Mouse (Mus musculus) liver, embryonic 14.5 days (tissue): ENCODE data around the gene Otub2. TPM values are rescaled to one million over a fixed set of nuclear protein-coding genes. Genes with fewer than 3 reads are reported as not detected.

Source experiments
- ATAC-seq: fragments of 200-750 bp; cut with Nextera tagmentation; 2 replicates; pipeline ENCODE4 v1.8.0; 2017; ENCODE audit warnings: moderate number of reproducible peaks, mild to moderate bottlenecking, moderate library complexity; ENCODE audit not compliant: insufficient read depth
- DNase-seq, 3 experiments: peaks; one replicate each; pipeline ENCODE4 v3.0.0-alpha.2; 2012 to 2013; ENCODE audit warnings: low read depth in 3 of 3, low spot score in 3 of 3
- H3K27ac ChIP-seq: fragments of 300-500 bp; sonication (generic); 2 replicates; pipeline ENCODE4 v1.5.1; 2014; ENCODE audit warnings: moderate library complexity, mild to moderate bottlenecking, control low read depth, inconsistent platforms
- H3K27me3 ChIP-seq: fragments of 300-500 bp; sonication (generic); 2 replicates; pipeline ENCODE4 v1.6.1; 2014; ENCODE audit warnings: mild to moderate bottlenecking, low read length, moderate library complexity; ENCODE audit not compliant: control insufficient read depth, insufficient read depth
- H3K36me3 ChIP-seq: fragments of 300-500 bp; sonication (generic); replicated peaks from 2 replicates; pipeline ENCODE4 v1.6.1; 2014; ENCODE audit warnings: low read depth; ENCODE audit not compliant: control insufficient read depth, insufficient read depth
- H3K4me1 ChIP-seq, 2 experiments: fragments of 200-500 bp in 1 of 2; fragments of 300-500 bp in 1 of 2; sonication (generic) in 1 of 2; replicated peaks; 2 replicates each; pipeline ENCODE4 v1.6.1; 2012 to 2014; ENCODE audit warnings: antibody characterized with exemption in 1 of 2, inconsistent platforms in 1 of 2, low read length in 1 of 2; ENCODE audit not compliant: control insufficient read depth in 2 of 2, insufficient read depth in 2 of 2
- H3K4me2 ChIP-seq: fragments of 300-500 bp; sonication (generic); 2 replicates; pipeline ENCODE4 v1.6.1; 2014; ENCODE audit warnings: low read depth, mild to moderate bottlenecking, control low read depth, moderate library complexity
- H3K4me3 ChIP-seq, 2 experiments: fragments of 200-500 bp in 1 of 2; fragments of 300-500 bp in 1 of 2; sonication (generic) in 1 of 2; 2 replicates each; pipeline ENCODE4 v1.5.1; 2012 to 2014; ENCODE audit warnings: low read depth in 2 of 2, low read length in 2 of 2, mild to moderate bottlenecking in 2 of 2, control low read depth in 1 of 2, inconsistent platforms in 1 of 2, moderate library complexity in 1 of 2; ENCODE audit not compliant: insufficient read depth in 1 of 2
- H3K9ac ChIP-seq: fragments of 300-500 bp; sonication (generic); replicated peaks from 2 replicates; pipeline ENCODE4 v1.6.1; 2014; ENCODE audit warnings: mild to moderate bottlenecking, control low read depth, moderate library complexity
- H3K9me3 ChIP-seq: fragments of 300-500 bp; sonication (generic); 2 replicates; pipeline ENCODE4 v1.6.1; 2016; ENCODE audit warnings: low read length, mixed read lengths; ENCODE audit not compliant: control insufficient read depth
- CTCF ChIP-seq: IDR thresholded peaks from 2 replicates; pipeline ENCODE4 v1.5.1; 2016; ENCODE audit warnings: antibody characterized with exemption, low read depth, control low read depth
- EP300 ChIP-seq: IDR thresholded peaks from 2 replicates; pipeline ENCODE4 v1.6.1; 2016; ENCODE audit warnings: antibody characterized with exemption, low read depth
- WGBS: fragments of 180-500 bp; shearing (Covaris S2); extraction: QIAGEN DNeasy Blood & Tissue Kit; methylation state at CpG from one replicate; pipeline ENCODE4 v1.1.7; 2014; ENCODE audit not compliant: insufficient replicate concordance; 5-methylcytosine and 5-hydroxymethylcytosine counted together
- polyA plus RNA-seq, 2 experiments: library from polyadenylated mRNA; depleted of rRNA in 1 of 2; stranded (reverse) in 1 of 2; unstranded in 1 of 2; fragments of >200 nt; fragmentation: Nextera tagmentation in 1 of 2; extraction: Ambion mirVana in 1 of 2; gene quantifications; 2 replicates each; pipeline versions ENCODE4 v1.2.1 to v1.2.3; 2012 to 2014

Gene Otub2
- polyA plus RNA-seq, 2 experiments, result 13.3 to 20.0 TPM

GRCm38 (mm10) chr12:103445060-103445459 is 56.6 kb downstream of the Otub2 start:
- no peak overlapping the region for H3K4me3 ChIP-seq
- 59% methylated on average over 3 of the region's 3 CpGs for WGBS
- no peak overlapping the region for H3K4me2 ChIP-seq
- H3K4me1 ChIP-seq, result no peaks in the 10 kb centered on the region
- TF ChIP-seq EP300 (no peak), CTCF (no peak)
- no peak for DNase-seq
- ATAC-seq, result no peak
- no peak overlapping the region for H3K27ac ChIP-seq
- no peaks in the 10 kb centered on the region for H3K27me3 ChIP-seq
- no peaks in the 10 kb centered on the region for H3K9me3 ChIP-seq
- H3K36me3 ChIP-seq, result no peaks in the 10 kb centered on the region
- no peak overlapping the region for H3K9ac ChIP-seq

GRCm38 (mm10) chr12:103453361-103453760 is 64.9 kb downstream of the Otub2 start:
- Histone ChIP-seq H3K4me2 (no peak overlapping the region), H3K36me3 (no peaks in the 10 kb centered on the region), H3K4me1 (no peaks in the 10 kb centered on the region), H3K4me3 (no peak overlapping the region), H3K27me3 (no peaks in the 10 kb centered on the region), H3K9me3 (no peaks in the 10 kb centered on the region), H3K27ac (no peak overlapping the region), H3K9ac (no peak overlapping the region)
- no peak for DNase-seq
- no peak for TF ChIP-seq CTCF
- TF ChIP-seq EP300, result no peak
- ATAC-seq, result no peak

Other genes starting within 250 kb of the Otub2 start
- not detected in 2 replicates for gene Prima1, start 146.5 kb upstream of the Otub2 start, polyA plus RNA-seq (2012; rRNA removed)
- not detected in 2 replicates for gene Prima1, start 146.5 kb upstream of the Otub2 start, polyA plus RNA-seq (2014; fragmentation: Nextera tagmentation; extraction: Ambion mirVana)
- 0.09 TPM in 1 of 2 replicates, not detected in the other for gene Fam181a, start 77.7 kb upstream of the Otub2 start, polyA plus RNA-seq (2012; rRNA removed)
- not detected in 2 replicates for gene Fam181a, start 77.7 kb upstream of the Otub2 start, polyA plus RNA-seq (2014; fragmentation: Nextera tagmentation; extraction: Ambion mirVana)
- gene Asb2, start 32.7 kb upstream of the Otub2 start, polyA plus RNA-seq (2012; rRNA removed), result 3.6 TPM in 2 replicates
- 2.1 and 2.5 TPM in 2 replicates for gene Asb2, start 32.7 kb upstream of the Otub2 start, polyA plus RNA-seq (2014; fragmentation: Nextera tagmentation; extraction: Ambion mirVana)
- gene 9330161L09Rik, start 19.1 kb downstream of the Otub2 start, polyA plus RNA-seq (2012; rRNA removed), result 0.10 and 0.15 TPM in 2 replicates
- gene 9330161L09Rik, start 19.1 kb downstream of the Otub2 start, polyA plus RNA-seq (2014; fragmentation: Nextera tagmentation; extraction: Ambion mirVana), result 0.10 TPM in 1 of 2 replicates, not detected in the other
- 17.4 and 25.0 TPM in 2 replicates for gene Ddx24, start 37.1 kb downstream of the Otub2 start, polyA plus RNA-seq (2012; rRNA removed)
- 38.3 and 44.1 TPM in 2 replicates for gene Ddx24, start 37.1 kb downstream of the Otub2 start, polyA plus RNA-seq (2014; fragmentation: Nextera tagmentation; extraction: Ambion mirVana)
- gene Ifi27, start 45.5 kb downstream of the Otub2 start, polyA plus RNA-seq (2012; rRNA removed), result 9.3 and 12.2 TPM in 2 replicates
- gene Ifi27, start 45.5 kb downstream of the Otub2 start, polyA plus RNA-seq (2014; fragmentation: Nextera tagmentation; extraction: Ambion mirVana), result 12.8 and 18.6 TPM in 2 replicates
- 5.2 and 7.6 TPM in 2 replicates for gene Ifi27l2a, start 55.0 kb downstream of the Otub2 start, polyA plus RNA-seq (2012; rRNA removed)
- 8.3 and 10.8 TPM in 2 replicates for gene Ifi27l2a, start 55.0 kb downstream of the Otub2 start, polyA plus RNA-seq (2014; fragmentation: Nextera tagmentation; extraction: Ambion mirVana)
- gene Ifi27l2b, start 68.5 kb downstream of the Otub2 start, polyA plus RNA-seq (2012; rRNA removed), result not detected in 2 replicates
- not detected in 2 replicates for gene Ifi27l2b, start 68.5 kb downstream of the Otub2 start, polyA plus RNA-seq (2014; fragmentation: Nextera tagmentation; extraction: Ambion mirVana)
- 0.82 and 0.94 TPM in 2 replicates for gene Ppp4r4, start 143.6 kb downstream of the Otub2 start, polyA plus RNA-seq (2012; rRNA removed)
- 0.79 and 1.3 TPM in 2 replicates for gene Ppp4r4, start 143.6 kb downstream of the Otub2 start, polyA plus RNA-seq (2014; fragmentation: Nextera tagmentation; extraction: Ambion mirVana)
- gene Serpina10, start 242.8 kb downstream of the Otub2 start, polyA plus RNA-seq (2012; rRNA removed), result 11.5 and 23.7 TPM in 2 replicates
- gene Serpina10, start 242.8 kb downstream of the Otub2 start, polyA plus RNA-seq (2014; fragmentation: Nextera tagmentation; extraction: Ambion mirVana), result 29.3 and 30.0 TPM in 2 replicates